Mouse (Mus musculus) CH12.LX (cell line): ENCODE measurements around the gene Cers5.

Experiments
- CHD2 ChIP-seq: IDR thresholded peaks from 2 replicates; pipeline ENCODE4 v1.6.1; 2011; ENCODE audit warnings: low read length, improper control_type of control experiment
- CTCF ChIP-seq, 2 experiments: IDR thresholded peaks in 1 of 2; conservative IDR thresholded peaks in 1 of 2; 2 replicates each; pipeline ENCODE4 v1.5.1; 2011 to 2012; ENCODE audit warnings: low read depth in 2 of 2, low read length in 2 of 2, improper control_type of control experiment in 1 of 2, inconsistent platforms in 1 of 2, mild to moderate bottlenecking in 1 of 2, moderate library complexity in 1 of 2
- EP300 ChIP-seq: IDR thresholded peaks from 2 replicates; pipeline ENCODE4 v1.6.1; 2011; ENCODE audit warnings: low read length, improper control_type of control experiment
- JUN ChIP-seq: IDR thresholded peaks from 2 replicates; pipeline ENCODE4 v1.6.1; 2011; ENCODE audit warnings: low read depth, mild to moderate bottlenecking, low read length, improper control_type of control experiment, moderate library complexity; ENCODE audit not compliant: insufficient read depth
- POLR2A ChIP-seq: IDR thresholded peaks from 2 replicates; pipeline ENCODE4 v1.6.1; 2011; ENCODE audit warnings: low read depth, mild to moderate bottlenecking, improper control_type of control experiment, low read length
- ZC3H11A ChIP-seq: IDR thresholded peaks from 2 replicates; pipeline ENCODE4 v1.6.1; 2012; ENCODE audit warnings: low read depth, mild to moderate bottlenecking, inconsistent platforms, low read length, improper control_type of control experiment
- ZKSCAN1 ChIP-seq: IDR thresholded peaks from 2 replicates; pipeline ENCODE4 v1.6.1; 2012; ENCODE audit warnings: low read depth, inconsistent platforms, low read length, improper control_type of control experiment, borderline replicate concordance
- ZMIZ1 ChIP-seq: IDR thresholded peaks from 2 replicates; pipeline ENCODE4 v1.6.1; 2012; ENCODE audit warnings: low read depth, mild to moderate bottlenecking, inconsistent platforms, low read length, improper control_type of control experiment
- ZNF384 ChIP-seq: IDR thresholded peaks from 2 replicates; pipeline ENCODE4 v1.6.1; 2012; ENCODE audit warnings: low read depth, low read length, improper control_type of control experiment, inconsistent platforms

DNA sequence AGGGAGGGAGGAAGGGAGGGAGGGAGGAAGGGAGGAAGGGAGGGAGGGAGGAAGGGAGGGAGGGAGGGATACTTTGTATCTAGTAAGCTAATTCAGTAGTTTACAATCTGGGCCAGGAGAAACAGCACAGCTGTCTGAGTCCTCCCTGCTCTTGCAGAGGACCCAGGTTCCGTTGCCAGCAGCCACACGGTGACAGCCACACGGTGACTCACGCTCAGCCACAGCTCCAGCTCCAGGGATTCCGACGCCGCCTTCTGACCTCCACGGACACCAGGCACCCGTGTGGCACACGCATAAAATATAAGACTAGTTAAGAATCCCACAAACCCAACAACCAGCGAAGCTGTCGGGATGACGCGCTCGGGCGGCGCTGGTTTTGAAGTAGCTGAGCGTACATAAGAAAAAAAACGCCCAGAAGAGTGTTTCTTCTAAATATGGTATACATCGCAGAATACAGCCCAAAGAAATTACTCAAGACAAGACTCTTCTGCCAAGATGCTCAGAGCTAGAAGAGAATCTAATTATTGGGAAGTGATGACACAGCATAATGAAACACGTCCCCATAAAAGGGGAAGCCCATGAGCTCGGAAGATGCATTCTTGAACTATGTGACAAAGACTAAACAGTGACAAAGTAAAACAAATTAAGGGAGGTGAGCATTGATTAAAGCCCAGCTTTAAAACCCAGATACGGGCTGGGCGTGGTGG is 42.0 kb upstream of the Cers5 start:
- TF ChIP-seq EP300 (no peak), POLR2A (no peak), CTCF (conservative IDR thresholded peaks at IDR 0.05 in 1 of 2, IDR thresholded peaks at IDR 0.05 in 1 of 2; ENCODE audit: low read depth in 2 of 2, low read length in 2 of 2) (no peak), ZNF384 (no peak), ZKSCAN1 (no peak), CHD2 (no peak), JUN (no peak), ZMIZ1 (no peak), ZC3H11A (no peak)
